Mouse (Mus musculus) heart, postnatal 0 days (tissue): Measurements from ENCODE around the gene Eef1a2. TPM values are rescaled to one million over a fixed set of nuclear protein-coding genes. Genes with fewer than 3 reads are reported as not detected.
A peak's percentile ranks its signal among the peaks of the same experiment; 100 is the strongest.
"Not testable (repeated sequence)": the region's sequence is repeated elsewhere in the genome, so short reads cannot be mapped to it uniquely, and the experiment has no call there.

ENCODE experiments used
- ATAC-seq: fragments of 200-750 bp; cut with Nextera tagmentation; 2 replicates; pipeline ENCODE4 v1.8.0; 2017; ENCODE audit warnings: low read depth, moderate number of reproducible peaks, moderate library complexity; ENCODE audit not compliant: insufficient read depth
- DNase-seq: peaks from one replicate; pipeline ENCODE4 v3.0.0-alpha.2; 2016; ENCODE audit warnings: low spot score
- H3K27ac ChIP-seq: fragments of 300-500 bp; sonication (generic); 2 replicates; pipeline ENCODE4 v1.5.1; 2014; ENCODE audit warnings: low read depth, mild to moderate bottlenecking
- H3K27me3 ChIP-seq: fragments of 300-500 bp; sonication (generic); 2 replicates; pipeline ENCODE4 v1.6.1; 2014; ENCODE audit warnings: low read length, mixed read lengths; ENCODE audit not compliant: control insufficient read depth, insufficient read depth
- H3K36me3 ChIP-seq: fragments of 300-500 bp; sonication (generic); replicated peaks from 2 replicates; pipeline ENCODE4 v1.6.1; 2014; ENCODE audit warnings: low read length, mixed read lengths; ENCODE audit not compliant: control insufficient read depth, insufficient read depth
- H3K4me1 ChIP-seq: fragments of 300-500 bp; sonication (generic); 2 replicates; pipeline ENCODE4 v1.6.1; 2014; ENCODE audit warnings: antibody characterized with exemption; ENCODE audit not compliant: control insufficient read depth, insufficient read depth
- H3K4me2 ChIP-seq: fragments of 300-500 bp; sonication (generic); 2 replicates; pipeline ENCODE4 v1.6.1; 2014; ENCODE audit warnings: low read depth, mild to moderate bottlenecking, low read length, moderate library complexity
- H3K4me3 ChIP-seq: fragments of 300-500 bp; sonication (generic); 2 replicates; pipeline ENCODE4 v1.5.1; 2014; ENCODE audit warnings: low read depth, low read length
- H3K9ac ChIP-seq: fragments of 300-500 bp; sonication (generic); replicated peaks from 2 replicates; pipeline ENCODE4 v1.6.1; 2014; ENCODE audit warnings: low read depth, low read length, mixed read lengths
- H3K9me3 ChIP-seq: fragments of 300-500 bp; sonication (generic); replicated peaks from 2 replicates; pipeline ENCODE4 v1.6.1; 2016; ENCODE audit warnings: low read length; ENCODE audit not compliant: control insufficient read depth
- CTCF ChIP-seq: IDR thresholded peaks from 2 replicates; pipeline ENCODE4 v1.5.1; 2016; ENCODE audit warnings: antibody characterized with exemption, control low read depth, low read depth
- EP300 ChIP-seq: IDR thresholded peaks from 2 replicates; pipeline ENCODE4 v1.6.1; 2016; ENCODE audit warnings: antibody characterized with exemption, low read depth
- WGBS: fragments of 180-500 bp; shearing (Covaris S2); extraction: QIAGEN DNeasy Blood & Tissue Kit; methylation state at CpG from one replicate; pipeline ENCODE4 v1.1.7; 2014; 5-methylcytosine and 5-hydroxymethylcytosine counted together
- polyA plus RNA-seq: library from polyadenylated mRNA; unstranded; fragments of >200 nt; fragmentation: Nextera tagmentation; extraction: Ambion mirVana; gene quantifications from 2 replicates; pipeline ENCODE4 v1.2.1, GENCODE M21; 2015
- total RNA-seq: library from RNA; depleted of rRNA; stranded (reverse); fragments of >200 nt; gene quantifications from 2 replicates; pipeline ENCODE4 v1.2.3, GENCODE M21; 2014; ENCODE audit warnings: low replicate concordance

Gene Eef1a2
- total and polyA plus RNA-seq, 2 experiments from 2014 or later = 19.9 to 291 TPM

GRCm38 (mm10) chr2:181201606-181202005 is 44.8 kb upstream of the Eef1a2 start:
- ATAC-seq (no peak), DNase-seq (no peak)
- Histone ChIP-seq H3K9ac (no peak overlapping the region), H3K9me3 (no peaks in the 10 kb centered on the region), H3K27me3 (0 out of 2 replicates have a peak, but pooled peaks cover 8% of the 10 kb centered on the region), H3K4me3 (no peak overlapping the region), H3K36me3 (no peaks in the 10 kb centered on the region), H3K4me1 (no peaks in the 10 kb centered on the region), H3K4me2 (no peak overlapping the region), H3K27ac (no peak overlapping the region)
- WGBS = 52% methylated on average over 3 of the region's 3 CpGs
- TF ChIP-seq EP300 (no peak), CTCF (no peak)

GRCm38 (mm10) chr2:181196628-181197300 is 40.0 kb upstream of the Eef1a2 start:
- no peak for ATAC-seq
- no peaks in the 10 kb centered on the region for H3K36me3 ChIP-seq

GRCm38 (mm10) chr2:181193044-181193443 is 36.2 kb upstream of the Eef1a2 start:
- no peak overlapping the region for H3K4me2 ChIP-seq
- WGBS = 59% methylated on average over 3 of the region's 3 CpGs
- no peaks in the 10 kb centered on the region for H3K36me3 ChIP-seq
- no peak overlapping the region for H3K27ac ChIP-seq
- no peak for TF ChIP-seq CTCF
- no peak for TF ChIP-seq EP300
- DNase-seq (no peak), ATAC-seq (no peak)
- no peak overlapping the region for H3K9ac ChIP-seq
- no peaks in the 10 kb centered on the region for H3K9me3 ChIP-seq
- peaks cover 6% of the 10 kb centered on the region for H3K4me1 ChIP-seq
- H3K4me3 ChIP-seq = no peak overlapping the region
- H3K27me3 ChIP-seq = no peaks in the 10 kb centered on the region

More at GRCm38 (mm10) chr2:181196628-181197300, 40.0 kb upstream of the Eef1a2 start:
- H3K4me3 ChIP-seq = no peak overlapping the region
- H3K9ac ChIP-seq = no peak overlapping the region
- no peak overlapping the region for H3K4me2 ChIP-seq
- H3K27ac ChIP-seq = no peak overlapping the region
- no peaks in the 10 kb centered on the region for H3K9me3 ChIP-seq
- no peak for DNase-seq
- H3K27me3 ChIP-seq = no peaks in the 10 kb centered on the region
- 78% methylated on average over 4 of the region's 4 CpGs for WGBS
- TF ChIP-seq CTCF (no peak), EP300 (no peak)
- no peaks in the 10 kb centered on the region for H3K4me1 ChIP-seq

- DNase-seq = no peak
- TF ChIP-seq CTCF (no peak), EP300 (no peak)
- whole genome bisulfite sequencing = 59% methylated on average over 4 of the region's 4 CpGs
These were observed 35.1 kb upstream of the Eef1a2 start for GRCm38 (mm10) chr2:181191936-181192335.

GRCm38 (mm10) chr2:181191385-181191784 is 34.6 kb upstream of the Eef1a2 start:
- WGBS = 70% methylated on average over 3 of the region's 4 CpGs
- not testable (repeated sequence) for H3K9ac ChIP-seq, H3K36me3 ChIP-seq, DNase-seq, H3K9me3 ChIP-seq, H3K27ac ChIP-seq, ATAC-seq, H3K4me1 ChIP-seq, H3K4me2 ChIP-seq, H3K27me3 ChIP-seq, H3K4me3 ChIP-seq

More at GRCm38 (mm10) chr2:181191936-181192335, 35.1 kb upstream of the Eef1a2 start:
- no peaks in the 10 kb centered on the region for H3K27me3 ChIP-seq
- ATAC-seq = no peak
- no peak overlapping the region for H3K9ac ChIP-seq
- no peak overlapping the region for H3K4me3 ChIP-seq
- H3K9me3 ChIP-seq = no peaks in the 10 kb centered on the region
- H3K4me1 ChIP-seq = peaks cover 6% of the 10 kb centered on the region
- no peak overlapping the region for H3K4me2 ChIP-seq
- no peaks in the 10 kb centered on the region for H3K36me3 ChIP-seq
- H3K27ac ChIP-seq = no peak overlapping the region

GRCm38 (mm10) chr2:181189321-181189720 is 32.5 kb upstream of the Eef1a2 start:
- 86% methylated on average over 1 of the region's 1 CpGs for WGBS
- Histone ChIP-seq H3K4me3 (no peak overlapping the region), H3K27me3 (no peaks in the 10 kb centered on the region), H3K9ac (no peak overlapping the region), H3K9me3 (no peaks in the 10 kb centered on the region), H3K4me1 (peaks cover 6% of the 10 kb centered on the region), H3K4me2 (no peak overlapping the region), H3K27ac (peak overlapping the region; percentile 97), H3K36me3 (no peaks in the 10 kb centered on the region)
- no peak for ATAC-seq
- DNase-seq = no peak
- TF ChIP-seq EP300 (no peak), CTCF (no peak)
